Mouse (Mus musculus): ENCODE data around the gene Ugp2.
"Not testable (repeated sequence)": the region's sequence is repeated elsewhere in the genome, so short reads cannot be mapped to it uniquely, and the experiment has no call there.

Ugp2 gene

GRCm38 (mm10) chr11:21332639-21333295 lies 38.2 kb downstream of the Ugp2 start:
- in situ Hi-C loops (cut with MboI) = no loop called here

DNA sequence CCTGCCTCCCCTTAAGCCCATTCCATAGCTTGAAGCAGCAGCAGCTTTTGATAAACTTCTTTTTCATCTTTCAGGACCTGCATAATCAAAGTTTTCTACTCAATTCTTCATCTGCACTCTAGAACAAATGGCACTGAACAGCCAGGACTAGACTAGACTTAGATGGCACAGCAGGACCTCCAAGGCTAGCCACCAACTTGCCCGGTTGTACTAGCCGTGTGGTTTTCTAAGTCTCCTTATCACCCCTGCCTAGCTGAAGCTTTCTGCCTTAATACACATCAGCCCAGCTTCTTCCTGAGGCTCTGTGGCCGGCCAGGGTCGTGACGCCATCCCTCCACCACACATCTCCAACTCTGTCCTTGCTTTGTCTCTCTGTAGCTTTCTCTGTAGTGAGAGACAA lies 42.9 kb downstream of the Ugp2 start:
- in situ Hi-C loops (cut with MboI) = no loop called here

- in situ Hi-C loops (cut with MboI) = no loop called here
Observed at GRCm38 (mm10) chr11:21327486-21327885, 43.5 kb downstream of the Ugp2 start.

DNA sequence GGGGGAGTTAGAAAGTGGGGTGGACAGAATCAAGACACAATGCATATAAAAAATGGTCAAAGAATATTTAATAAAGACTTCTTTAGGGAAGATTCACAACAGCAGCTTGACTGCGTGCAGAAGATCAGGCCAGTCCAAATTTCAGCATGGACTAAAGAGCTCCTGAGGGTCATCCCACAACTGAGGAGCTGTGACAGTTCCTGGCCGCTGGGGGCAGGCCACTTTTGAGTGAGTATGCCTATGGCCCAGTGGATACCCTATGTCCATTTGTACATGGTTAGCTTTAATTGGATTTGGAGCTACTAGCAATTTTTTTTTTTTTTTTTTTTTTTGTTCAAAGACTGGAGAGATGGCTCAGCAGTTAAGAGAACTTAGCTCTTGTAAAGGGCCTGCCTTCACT lies 44.2 kb downstream of the Ugp2 start:
- in situ Hi-C loops (cut with MboI) = no loop called here

DNA sequence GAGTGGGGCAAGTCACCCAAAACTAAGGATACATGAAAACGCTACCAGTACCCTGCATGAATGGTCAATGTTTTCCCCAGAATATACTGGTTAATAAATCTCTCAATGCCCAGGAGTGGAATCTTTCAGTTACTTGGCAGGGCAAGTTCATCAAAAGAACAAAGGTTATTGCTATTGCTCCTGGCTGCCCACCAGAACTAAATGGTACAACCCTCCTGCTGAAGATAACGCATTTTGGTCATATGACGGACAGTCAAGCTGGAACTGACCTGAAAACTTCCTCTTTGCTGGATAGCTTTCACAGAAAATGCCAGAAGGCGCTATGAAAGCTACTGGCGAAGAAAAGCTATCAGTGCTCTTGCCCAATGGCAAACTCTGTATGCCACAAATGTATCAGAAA lies 45.2 kb downstream of the Ugp2 start:
- in situ Hi-C loops (cut with MboI) = no loop called here

GRCm38 (mm10) chr11:21322349-21322748 lies 48.7 kb downstream of the Ugp2 start:
- in situ Hi-C loops (cut with MboI) = no loop called here

DNA sequence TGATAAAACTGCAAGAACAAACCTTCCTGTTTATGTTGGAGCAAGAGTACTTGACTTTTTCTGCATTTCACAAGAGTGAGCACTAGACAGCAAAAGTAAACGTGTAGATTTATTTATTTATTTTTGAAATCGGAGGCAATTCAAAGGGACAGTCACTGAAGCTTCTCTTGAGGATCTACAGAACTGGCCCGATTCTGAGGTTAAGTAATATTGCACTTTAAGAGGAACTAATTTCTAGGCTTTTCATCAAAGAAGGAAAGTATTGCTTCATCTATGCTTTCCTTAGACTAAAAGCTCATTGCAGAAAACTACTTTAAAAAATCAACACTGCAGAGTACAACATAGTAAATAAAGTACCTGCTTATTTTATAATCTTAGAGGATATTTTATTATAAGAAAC lies 49.4 kb downstream of the Ugp2 start:
- in situ Hi-C loops (cut with MboI) = no loop called here

DNA sequence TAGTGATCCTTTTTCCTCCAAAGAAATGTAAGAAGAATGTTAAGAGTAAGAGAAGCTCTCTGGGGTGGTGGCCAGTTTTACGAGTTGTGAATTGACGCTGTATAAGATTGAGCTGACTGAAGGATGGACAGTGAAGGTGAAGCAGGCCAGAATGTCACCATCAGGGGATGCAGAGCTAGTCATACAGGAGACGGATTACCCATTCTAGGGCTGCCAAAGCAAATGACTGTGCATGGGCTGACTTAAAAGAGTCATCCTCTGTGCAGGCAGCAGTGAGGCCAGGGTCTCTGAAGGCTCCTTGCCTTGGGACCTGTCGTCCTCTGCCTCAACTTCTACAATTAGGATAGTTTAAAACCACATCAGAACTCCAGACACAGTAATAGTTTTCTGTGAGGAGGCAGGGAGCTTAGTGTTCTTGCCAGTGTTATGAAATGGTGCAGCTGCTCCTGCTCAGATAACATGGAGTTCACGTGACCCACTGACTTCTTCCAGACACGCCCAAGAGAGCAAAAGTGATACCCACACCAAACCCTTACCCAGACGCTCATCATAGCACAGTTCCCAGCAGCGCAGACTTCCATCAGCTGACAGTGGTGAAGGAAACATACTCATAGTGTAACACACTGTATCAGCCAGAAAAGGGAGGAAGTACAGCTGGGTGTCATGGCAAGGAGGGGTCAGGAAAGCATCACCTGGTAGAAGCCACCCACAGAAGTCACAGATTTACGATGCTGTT lies 56.9 kb downstream of the Ugp2 start:
- in situ Hi-C loops (cut with MboI) = no loop called here

DNA sequence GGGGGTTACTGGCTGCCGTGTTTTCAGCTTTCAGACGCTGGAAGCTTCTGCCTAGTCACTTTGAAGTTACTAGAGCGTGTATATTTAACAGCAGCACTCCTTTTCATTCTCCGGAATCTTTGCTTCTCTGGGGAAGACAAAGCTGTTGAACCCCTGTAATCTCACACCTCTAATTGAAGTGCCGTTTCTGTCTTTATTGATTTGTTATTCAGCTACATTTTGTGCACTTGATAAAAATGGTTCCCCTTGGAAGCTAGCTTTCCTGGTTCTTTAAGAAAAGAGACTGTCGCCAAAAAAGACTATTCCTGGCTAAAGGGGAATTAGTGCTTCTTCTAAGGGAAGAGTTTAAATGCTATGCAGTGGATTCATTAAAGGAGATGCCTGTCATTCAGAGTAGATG lies 61.5 kb downstream of the Ugp2 start:
- in situ Hi-C loops (cut with MboI) = no loop called here

DNA sequence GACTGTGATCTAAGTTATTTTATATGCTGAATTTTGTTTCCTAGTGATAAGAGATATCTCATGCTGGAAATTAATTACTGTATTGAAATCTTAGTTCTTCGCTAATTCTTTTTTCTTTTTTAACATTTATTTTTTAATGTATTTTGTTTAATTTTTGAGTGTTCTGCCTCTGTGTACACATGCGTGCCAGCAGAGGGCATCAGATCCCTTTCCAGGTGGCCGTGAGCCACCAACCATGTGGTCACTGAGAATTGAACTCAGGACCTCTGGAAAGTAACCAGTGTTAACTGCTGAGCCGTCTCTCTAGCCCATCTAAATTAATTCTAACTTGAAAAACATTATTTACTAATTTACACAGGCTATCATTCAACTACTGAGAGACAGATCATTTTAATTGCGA lies 62.9 kb downstream of the Ugp2 start:
- in situ Hi-C loops (cut with MboI) = no loop called here

- in situ Hi-C loops (cut with MboI) = no loop called here
Observed at GRCm38 (mm10) chr11:21307078-21307668, 63.8 kb downstream of the Ugp2 start.

DNA sequence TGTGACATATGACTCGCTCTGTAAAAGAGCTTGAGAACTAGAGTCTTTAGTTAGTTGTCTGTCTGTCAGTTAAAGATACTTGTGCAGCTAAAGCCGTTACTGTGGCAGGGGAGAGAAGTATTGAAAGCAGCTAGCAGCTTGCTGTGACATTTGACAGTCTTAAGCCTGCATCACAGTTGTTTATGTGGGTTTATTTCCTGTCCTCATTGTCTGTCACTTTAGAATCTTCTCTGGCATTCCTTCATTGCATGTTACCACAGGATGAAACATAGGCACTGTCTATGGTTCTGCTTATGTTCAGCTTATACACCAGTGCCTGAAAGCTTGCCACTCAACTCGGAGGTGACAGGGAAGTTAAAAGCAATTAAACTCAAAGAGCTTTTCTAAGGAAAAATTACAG lies 67.4 kb downstream of the Ugp2 start:
- in situ Hi-C loops (cut with MboI) = no loop called here

DNA sequence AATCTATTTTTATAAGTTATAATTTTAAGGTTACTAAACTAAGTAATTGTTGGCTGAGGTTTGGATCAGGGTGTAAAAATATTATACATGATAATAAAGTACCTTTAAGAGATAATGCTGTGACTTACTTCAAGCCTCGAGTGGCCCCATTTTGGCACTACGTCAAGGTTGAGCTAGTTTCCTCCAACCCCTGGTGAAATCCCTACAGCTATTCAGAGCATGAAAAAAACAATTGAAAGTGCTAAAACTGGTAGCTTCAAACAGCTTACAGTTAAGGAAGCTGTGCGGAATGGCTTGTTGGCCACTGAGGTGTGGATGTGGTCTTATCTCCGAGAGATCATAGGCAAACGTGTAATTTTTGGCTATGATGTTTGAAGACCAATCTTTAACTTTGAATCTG lies 75.5 kb downstream of the Ugp2 start:
- in situ Hi-C loops (cut with MboI) = no loop called here

GRCm38 (mm10) chr11:21288153-21288552 lies 82.8 kb downstream of the Ugp2 start:
- in situ Hi-C loops (cut with MboI) = not testable (repeated sequence)

GRCm38 (mm10) chr11:21286391-21286790 lies 84.6 kb downstream of the Ugp2 start:
- in situ Hi-C loops (cut with MboI) = no loop called here

DNA sequence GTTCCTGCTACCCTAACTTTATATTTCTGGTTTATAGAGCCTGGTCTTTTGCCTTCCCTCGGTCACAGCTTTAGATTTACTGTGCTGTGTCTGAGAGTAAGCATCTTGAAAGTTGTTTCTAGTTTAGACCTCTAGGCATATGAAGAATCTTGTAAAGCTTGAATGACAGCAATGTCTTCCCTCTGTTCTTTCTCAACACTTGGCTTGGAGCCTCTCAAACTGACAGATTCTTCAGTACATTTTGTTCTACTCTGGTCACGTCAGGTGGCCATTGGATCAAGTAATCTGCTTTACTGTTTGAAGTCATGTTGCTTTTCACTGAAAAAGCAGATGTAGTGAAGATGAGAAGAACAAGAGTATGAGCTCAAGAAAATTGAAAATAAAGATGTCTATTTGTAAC lies 94.8 kb downstream of the Ugp2 start:
- in situ Hi-C loops (cut with MboI) = no loop called here
